Mouse (Mus musculus) central nervous system, embryonic 18 days (tissue): Measurements from ENCODE around the gene Maml3. TPM values are rescaled to one million over a fixed set of nuclear protein-coding genes. Genes with fewer than 3 reads are reported as not detected.

Source experiments
- polyA plus RNA-seq: library from polyadenylated mRNA; depleted of rRNA; stranded (reverse); fragments of >200 nt; gene quantifications from 2 replicates; pipeline ENCODE4 v1.2.3, GENCODE M21; 2012; rRNA removed

Maml3 gene
- polyA plus RNA-seq, result 4.1 and 4.7 TPM in 2 replicates

DNA sequence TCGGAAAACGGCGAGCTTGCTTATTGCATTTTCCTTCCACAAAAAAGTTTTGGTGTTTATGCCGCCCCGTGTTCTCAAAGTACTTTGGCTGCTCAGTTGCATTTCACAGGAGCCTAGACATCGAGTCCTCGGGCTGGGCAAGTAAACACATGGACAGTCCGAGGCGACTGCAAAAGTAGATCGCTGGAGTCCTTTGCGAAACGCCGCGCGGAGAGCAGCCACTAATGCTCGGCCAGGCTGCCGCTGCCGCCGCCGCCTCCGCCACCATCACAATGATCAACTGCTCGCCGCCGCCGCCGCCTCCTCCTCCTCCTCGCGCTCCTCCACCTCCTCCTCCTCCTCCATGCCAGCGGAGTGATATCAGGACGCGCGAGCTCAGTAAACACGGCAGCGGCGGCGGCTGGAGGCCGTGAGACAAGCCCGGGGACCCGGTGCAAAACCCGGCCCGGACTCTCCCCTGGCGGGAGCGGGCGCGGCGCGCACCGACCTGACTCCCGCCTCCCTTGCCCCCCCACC, at the start of gene Maml3:
Gene Maml3 (minus strand): TSS at position 441 of the 516 bp plus-strand sequence.

DNA sequence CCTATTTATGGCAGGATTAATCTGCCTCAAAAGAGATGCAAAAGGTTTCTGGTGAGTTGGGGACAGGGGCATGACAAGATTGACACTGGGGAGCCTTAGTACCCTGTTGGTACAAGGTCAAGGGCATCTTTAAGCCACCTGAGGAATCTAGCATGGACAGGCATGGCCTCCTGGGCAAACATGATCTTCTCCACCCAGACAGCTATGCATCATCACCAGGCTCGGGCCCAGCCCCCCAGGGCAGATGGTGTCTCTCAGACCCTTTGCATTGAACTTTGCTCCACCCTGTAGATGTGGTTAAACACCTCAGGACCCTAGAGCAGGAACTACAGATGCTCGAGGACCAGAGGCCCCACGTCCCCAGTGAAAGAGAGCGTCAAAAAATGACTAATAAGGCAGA, 444.8 kb downstream of the Maml3 start, which contains the start of gene Mgst2:
Gene Mgst2 (plus strand): TSS at position 301 of the 400 bp plus-strand sequence.

Other genes starting within 250 kb of the Maml3 start
- gene Foxo1, start 163.3 kb upstream of the Maml3 start, polyA plus RNA-seq, result 5.5 and 6.7 TPM in 2 replicates